Mouse (Mus musculus): ENCODE measurements around the gene Pik3r1.

Gene Pik3r1

GRCm38 (mm10) chr13:101767809-101768629 lies at the start of gene Pik3r1:
Pik3r1 (minus strand) TSS chr13:101768217.
- peak; percentile 95 for DNase-seq

GRCm38 (mm10) chr13:101813267-101813900 lies 45.4 kb upstream of the Pik3r1 start:
- DNase-seq = no peak

GRCm38 (mm10) chr13:101812341-101812740 lies 44.3 kb upstream of the Pik3r1 start:
- DNase-seq = no peak

GRCm38 (mm10) chr13:101811882-101812281 lies 43.9 kb upstream of the Pik3r1 start:
- peak; percentile 26 for DNase-seq

- peak; percentile 30 for DNase-seq
Measured at GRCm38 (mm10) chr13:101810667-101811066, 42.6 kb upstream of the Pik3r1 start.

GRCm38 (mm10) chr13:101809796-101810195 lies 41.8 kb upstream of the Pik3r1 start:
- no peak for DNase-seq

GRCm38 (mm10) chr13:101805559-101806091 lies 37.6 kb upstream of the Pik3r1 start:
- DNase-seq = no peak

- DNase-seq = peak; percentile 56
Measured at GRCm38 (mm10) chr13:101801372-101802186, 33.6 kb upstream of the Pik3r1 start.

- no peak for DNase-seq
Measured at GRCm38 (mm10) chr13:101800833-101801371, 32.9 kb upstream of the Pik3r1 start.

GRCm38 (mm10) chr13:101800021-101800596 lies 32.1 kb upstream of the Pik3r1 start:
- no peak for DNase-seq

GRCm38 (mm10) chr13:101799318-101799717 lies 31.3 kb upstream of the Pik3r1 start:
- no peak for DNase-seq

GRCm38 (mm10) chr13:101798522-101798921 lies 30.5 kb upstream of the Pik3r1 start:
- DNase-seq = no peak

- no peak for DNase-seq
Measured at GRCm38 (mm10) chr13:101796983-101797382, 29.0 kb upstream of the Pik3r1 start.

GRCm38 (mm10) chr13:101785705-101786104 lies 17.7 kb upstream of the Pik3r1 start:
- no peak for DNase-seq

GRCm38 (mm10) chr13:101784651-101785289 lies 16.8 kb upstream of the Pik3r1 start:
- no peak for DNase-seq

- no peak for DNase-seq
Measured at GRCm38 (mm10) chr13:101779011-101779410, 11.0 kb upstream of the Pik3r1 start.

GRCm38 (mm10) chr13:101777851-101778250 lies 9.8 kb upstream of the Pik3r1 start:
- DNase-seq = no peak

GRCm38 (mm10) chr13:101771071-101771470 lies 3.1 kb upstream of the Pik3r1 start:
- no peak for DNase-seq

GRCm38 (mm10) chr13:101769955-101770354 lies 1.9 kb upstream of the Pik3r1 start:
- no peak for DNase-seq

GRCm38 (mm10) chr13:101768630-101768991 lies 594 bp upstream of the Pik3r1 start:
- DNase-seq = peak; percentile 84

- peak; percentile 74 for DNase-seq
Measured at GRCm38 (mm10) chr13:101767013-101767808, 806 bp downstream of the Pik3r1 start.
